Mouse (Mus musculus) stomach, embryonic 16.5 days (tissue): ENCODE data around the gene Vti1a. TPM values are rescaled to one million over a fixed set of nuclear protein-coding genes. Genes with fewer than 3 reads are reported as not detected.
A peak's percentile ranks its signal among the peaks of the same experiment; 100 is the strongest.

Source experiments
- ATAC-seq: fragments of 200-750 bp; cut with Nextera tagmentation; 2 replicates; pipeline ENCODE4 v1.8.0; 2017; ENCODE audit warnings: moderate number of reproducible peaks, moderate TSS enrichment; ENCODE audit not compliant: insufficient read depth, low FRiP score
- H3K27ac ChIP-seq: fragments of 300-500 bp; sonication (generic); 2 replicates; pipeline ENCODE4 v1.5.1; 2014; ENCODE audit warnings: low read length
- H3K27me3 ChIP-seq: fragments of 300-500 bp; sonication (generic); 2 replicates; pipeline ENCODE4 v1.6.1; 2014; ENCODE audit warnings: low read length, control low read depth, mixed read lengths; ENCODE audit not compliant: control insufficient read depth, insufficient read depth
- H3K36me3 ChIP-seq: fragments of 300-500 bp; sonication (generic); 2 replicates; pipeline ENCODE4 v1.6.1; 2014; ENCODE audit warnings: low read length; ENCODE audit not compliant: control insufficient read depth, insufficient read depth
- H3K4me1 ChIP-seq: fragments of 300-500 bp; sonication (generic); 2 replicates; pipeline ENCODE4 v1.6.1; 2014; ENCODE audit warnings: low read length, control low read depth, mixed read lengths; ENCODE audit not compliant: control insufficient read depth, insufficient read depth
- H3K4me2 ChIP-seq: fragments of 300-500 bp; sonication (generic); 2 replicates; pipeline ENCODE4 v1.6.1; 2014; ENCODE audit warnings: low read depth, low read length, mixed read lengths
- H3K4me3 ChIP-seq: fragments of 300-500 bp; sonication (generic); replicated peaks from 2 replicates; pipeline ENCODE4 v1.5.1; 2014; ENCODE audit warnings: mild to moderate bottlenecking, low read length
- H3K9ac ChIP-seq: fragments of 300-500 bp; sonication (generic); 2 replicates; pipeline ENCODE4 v1.6.1; 2014; ENCODE audit warnings: low read length
- H3K9me3 ChIP-seq: fragments of 300-500 bp; sonication (generic); replicated peaks from 2 replicates; pipeline ENCODE4 v1.6.1; 2016; ENCODE audit warnings: low read length, control low read depth; ENCODE audit not compliant: control insufficient read depth
- WGBS: fragments of 180-500 bp; shearing (Covaris S2); extraction: QIAGEN DNeasy Blood & Tissue Kit; methylation state at CpG from one replicate; pipeline ENCODE4 v1.1.7; 2014; 5-methylcytosine and 5-hydroxymethylcytosine counted together
- polyA plus RNA-seq: library from polyadenylated mRNA; unstranded; fragments of >200 nt; fragmentation: Nextera tagmentation; extraction: Ambion mirVana; gene quantifications from 2 replicates; pipeline ENCODE4 v1.2.1, GENCODE M21; 2015

Gene Vti1a
- polyA plus RNA-seq: 26.1 and 27.0 TPM in 2 replicates

- no peaks in the 10 kb centered on the region for H3K9me3 ChIP-seq
- peak within 1 kb of the TSS; percentile 92 for H3K27ac ChIP-seq
- peak within 1 kb of the TSS; percentile 87 for H3K4me2 ChIP-seq
- H3K27me3 ChIP-seq: no peaks in the 10 kb centered on the region
- peak within 1 kb of the TSS; percentile 91 for H3K4me3 ChIP-seq
- H3K36me3 ChIP-seq: peaks cover 4% of the 10 kb centered on the region; the same call in 1 of the 2 replicates
- peak within 1 kb of the TSS; percentile 93 for H3K9ac ChIP-seq
- ATAC-seq: peak; percentile 93
- H3K4me1 ChIP-seq: peaks cover 15% of the 10 kb centered on the region
- under 1% methylated on average over 48 of the region's 48 CpGs for WGBS
Measured at GRCm38 (mm10) chr19:55316109-55316714, at the start of gene Vti1a. Gene Vti1a (plus strand): TSS chr19:55316295.

GRCm38 (mm10) chr19:55266786-55267185 lies 49.3 kb upstream of the Vti1a start:
- 64% methylated on average over 3 of the region's 3 CpGs for WGBS
- Histone ChIP-seq H3K9me3 (no peaks in the 10 kb centered on the region), H3K4me2 (no peak overlapping the region), H3K36me3 (no peaks in the 10 kb centered on the region), H3K9ac (no peak overlapping the region), H3K4me1 (peaks cover 21% of the 10 kb centered on the region), H3K27ac (peak overlapping the region; percentile 89), H3K4me3 (no peak overlapping the region), H3K27me3 (no peaks in the 10 kb centered on the region)
- ATAC-seq: no peak

- ATAC-seq: peak; percentile 75
- Histone ChIP-seq H3K4me1 (peaks cover 21% of the 10 kb centered on the region), H3K27ac (peak overlapping the region; percentile 89), H3K36me3 (no peaks in the 10 kb centered on the region), H3K9me3 (no peaks in the 10 kb centered on the region), H3K9ac (no peak overlapping the region), H3K4me2 (no peak overlapping the region), H3K4me3 (no peak overlapping the region), H3K27me3 (no peaks in the 10 kb centered on the region)
- WGBS: 39% methylated on average over 3 of the region's 3 CpGs
Measured at GRCm38 (mm10) chr19:55268150-55268549, 47.9 kb upstream of the Vti1a start.

- H3K4me1 ChIP-seq: peaks cover 21% of the 10 kb centered on the region
- WGBS: 77% methylated on average over 5 of the region's 5 CpGs
- H3K27me3 ChIP-seq: no peaks in the 10 kb centered on the region
- no peak for ATAC-seq
- H3K9ac ChIP-seq: no peak overlapping the region
- no peak overlapping the region for H3K4me3 ChIP-seq
- H3K27ac ChIP-seq: peak overlapping the region; percentile 89
- H3K9me3 ChIP-seq: no peaks in the 10 kb centered on the region
- H3K4me2 ChIP-seq: no peak overlapping the region
- H3K36me3 ChIP-seq: no peaks in the 10 kb centered on the region
Measured at GRCm38 (mm10) chr19:55269051-55269450, 47.0 kb upstream of the Vti1a start.

- Histone ChIP-seq H3K27me3 (no peaks in the 10 kb centered on the region), H3K4me3 (no peak overlapping the region), H3K36me3 (no peaks in the 10 kb centered on the region), H3K9ac (no peak overlapping the region), H3K4me2 (no peak overlapping the region), H3K4me1 (peaks cover 21% of the 10 kb centered on the region), H3K27ac (peak overlapping the region; percentile 87), H3K9me3 (no peaks in the 10 kb centered on the region)
- WGBS: 32% methylated on average over 3 of the region's 3 CpGs
- peak; percentile 87 for ATAC-seq
Measured at GRCm38 (mm10) chr19:55271448-55271847, 44.6 kb upstream of the Vti1a start.

GRCm38 (mm10) chr19:55273340-55273739 lies 42.8 kb upstream of the Vti1a start:
- WGBS: 73% methylated on average over 6 of the region's 6 CpGs
- no peaks in the 10 kb centered on the region for H3K36me3 ChIP-seq

GRCm38 (mm10) chr19:55276100-55276499 lies 40.0 kb upstream of the Vti1a start:
- H3K9me3 ChIP-seq: no peaks in the 10 kb centered on the region
- H3K4me3 ChIP-seq: no peak overlapping the region
- no peak for ATAC-seq
- no peak overlapping the region for H3K9ac ChIP-seq
- no peak overlapping the region for H3K27ac ChIP-seq
- no peaks in the 10 kb centered on the region for H3K36me3 ChIP-seq
- 78% methylated on average over 4 of the region's 4 CpGs for WGBS
- H3K4me2 ChIP-seq: no peak overlapping the region
- peaks cover 2% of the 10 kb centered on the region for H3K4me1 ChIP-seq
- no peaks in the 10 kb centered on the region for H3K27me3 ChIP-seq

More at GRCm38 (mm10) chr19:55273340-55273739, 42.8 kb upstream of the Vti1a start:
- Histone ChIP-seq H3K4me1 (peaks cover 11% of the 10 kb centered on the region), H3K9ac (no peak overlapping the region), H3K27ac (no peak overlapping the region), H3K27me3 (no peaks in the 10 kb centered on the region), H3K9me3 (no peaks in the 10 kb centered on the region), H3K4me3 (no peak overlapping the region), H3K4me2 (no peak overlapping the region)
- no peak for ATAC-seq

- Histone ChIP-seq H3K9ac (no peak overlapping the region), H3K4me3 (no peak overlapping the region), H3K36me3 (no peaks in the 10 kb centered on the region), H3K9me3 (no peaks in the 10 kb centered on the region), H3K4me2 (no peak overlapping the region), H3K27ac (no peak overlapping the region), H3K27me3 (no peaks in the 10 kb centered on the region), H3K4me1 (no peaks in the 10 kb centered on the region)
- no peak for ATAC-seq
- WGBS: 82% methylated on average over 3 of the region's 3 CpGs
Measured at GRCm38 (mm10) chr19:55276770-55277169, 39.3 kb upstream of the Vti1a start.

- Histone ChIP-seq H3K36me3 (no peaks in the 10 kb centered on the region), H3K4me1 (no peaks in the 10 kb centered on the region), H3K9me3 (no peaks in the 10 kb centered on the region), H3K27ac (no peak overlapping the region), H3K9ac (no peak overlapping the region), H3K27me3 (no peaks in the 10 kb centered on the region), H3K4me3 (no peak overlapping the region), H3K4me2 (no peak overlapping the region)
- 84% methylated on average over 4 of the region's 4 CpGs for WGBS
- peak; percentile 60 for ATAC-seq
Measured at GRCm38 (mm10) chr19:55284093-55284492, 32.0 kb upstream of the Vti1a start.
